Mouse (Mus musculus) forebrain, embryonic 10.5 days (tissue): Measurements from ENCODE around the gene Mprip. TPM values are rescaled to one million over a fixed set of nuclear protein-coding genes. Genes with fewer than 3 reads are reported as not detected.

ENCODE experiments used
- DNase-seq: peaks from one replicate; pipeline ENCODE4 v3.0.0-alpha.2; 2017; ENCODE audit warnings: low spot score; ENCODE audit errors: extremely low spot score
- H3K27ac ChIP-seq: fragments of 300-500 bp; sonication (generic); 2 replicates; pipeline ENCODE4 v1.5.1; 2016; ENCODE audit warnings: mild to moderate bottlenecking
- H3K27me3 ChIP-seq: fragments of 300-500 bp; sonication (generic); 2 replicates; pipeline ENCODE4 v1.6.1; 2016; ENCODE audit warnings: mild to moderate bottlenecking; ENCODE audit not compliant: poor library complexity, severe bottlenecking
- H3K36me3 ChIP-seq: fragments of 300-500 bp; sonication (generic); replicated peaks from 2 replicates; pipeline ENCODE4 v1.6.1; 2016; ENCODE audit warnings: mild to moderate bottlenecking, moderate library complexity
- H3K4me1 ChIP-seq: fragments of 300-500 bp; sonication (generic); 2 replicates; pipeline ENCODE4 v1.6.1; 2016
- H3K4me3 ChIP-seq: fragments of 300-500 bp; sonication (generic); 2 replicates; pipeline ENCODE4 v1.5.1; 2016; ENCODE audit warnings: mild to moderate bottlenecking, moderate library complexity
- H3K9me3 ChIP-seq: fragments of 300-500 bp; sonication (generic); 2 replicates; pipeline ENCODE4 v1.6.1; 2016; ENCODE audit warnings: mild to moderate bottlenecking, moderate library complexity
- WGBS: fragments of 180-500 bp; shearing (Covaris S2); methylation state at CpG from one replicate; pipeline ENCODE4 v1.1.7; 2016; 5-methylcytosine and 5-hydroxymethylcytosine counted together
- polyA plus RNA-seq: library from polyadenylated mRNA; unstranded; fragments of >200 nt; fragmentation: Nextera tagmentation; extraction: Ambion mirVana; gene quantifications from 2 replicates; pipeline ENCODE4 v1.2.1, GENCODE M21; 2016

Gene Mprip
- polyA plus RNA-seq, 1 experiment from 2014 or later, result 28.3 TPM

GRCm38 (mm10) chr11:59778874-59779223 lies 117.7 kb downstream of the Mprip start:
- H3K36me3 ChIP-seq, result peaks cover 49% of the 10 kb centered on the region

DNA sequence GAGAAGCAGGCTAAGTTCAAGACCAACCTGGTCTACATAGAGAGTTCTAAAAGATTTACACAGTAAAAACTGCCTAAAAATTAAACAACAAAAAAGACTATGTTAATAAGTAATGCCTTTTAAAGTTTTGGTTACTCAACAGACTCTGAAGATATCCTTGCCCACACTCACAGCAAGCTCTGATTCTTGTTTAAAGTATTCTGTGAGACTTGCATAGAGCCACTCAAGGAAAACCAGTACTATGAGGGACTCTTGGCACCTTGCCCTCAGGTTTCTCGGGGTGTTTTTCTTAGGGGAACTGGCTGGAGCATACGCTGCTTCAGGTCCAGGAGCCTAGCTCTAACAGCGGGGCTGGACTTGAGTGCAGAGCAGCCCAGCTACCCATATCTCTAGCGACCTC lies 118.3 kb downstream of the Mprip start:
- DNase-seq, result no peak
- Histone ChIP-seq H3K9me3 (no peaks in the 10 kb centered on the region), H3K36me3 (peaks cover 43% of the 10 kb centered on the region), H3K4me3 (no peak overlapping the region), H3K27ac (no peak overlapping the region), H3K4me1 (peaks cover 10% of the 10 kb centered on the region), H3K27me3 (no peaks in the 10 kb centered on the region)
- WGBS, result 86% methylated on average over 4 of the region's 4 CpGs

More at GRCm38 (mm10) chr11:59778874-59779223, 117.7 kb downstream of the Mprip start:
- H3K27ac ChIP-seq, result no peak overlapping the region
- DNase-seq, result no peak
- H3K27me3 ChIP-seq, result no peaks in the 10 kb centered on the region
- H3K9me3 ChIP-seq, result no peaks in the 10 kb centered on the region
- 73% methylated on average over 1 of the region's 1 CpGs for WGBS
- H3K4me3 ChIP-seq, result no peak overlapping the region
- H3K4me1 ChIP-seq, result peaks cover 7% of the 10 kb centered on the region

DNA sequence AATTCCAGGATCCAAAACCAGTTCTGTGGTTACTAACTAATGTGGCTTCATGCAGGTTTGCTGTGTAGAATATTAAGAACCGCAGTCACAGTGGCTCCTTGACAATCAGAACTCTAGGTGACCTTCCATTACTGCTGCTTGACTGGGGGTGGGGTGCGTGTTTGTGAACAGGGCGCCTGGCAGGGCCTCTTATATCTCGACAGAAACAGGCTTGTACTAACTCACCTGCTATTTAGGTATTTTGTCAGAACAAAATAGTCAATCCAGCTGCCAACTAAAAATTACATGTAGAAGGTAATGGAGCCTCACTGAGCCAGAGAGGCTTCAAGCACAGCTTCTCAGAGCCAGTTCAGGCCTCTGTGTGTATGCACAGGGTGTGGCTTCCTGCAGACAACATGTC lies 119.1 kb downstream of the Mprip start:
- H3K9me3 ChIP-seq, result no peaks in the 10 kb centered on the region
- no peak overlapping the region for H3K27ac ChIP-seq
- H3K36me3 ChIP-seq, result peaks cover 36% of the 10 kb centered on the region
- no peak overlapping the region for H3K4me3 ChIP-seq
- H3K27me3 ChIP-seq, result no peaks in the 10 kb centered on the region
- peaks cover 13% of the 10 kb centered on the region for H3K4me1 ChIP-seq
- 91% methylated on average over 4 of the region's 4 CpGs for WGBS
- DNase-seq, result no peak

DNA sequence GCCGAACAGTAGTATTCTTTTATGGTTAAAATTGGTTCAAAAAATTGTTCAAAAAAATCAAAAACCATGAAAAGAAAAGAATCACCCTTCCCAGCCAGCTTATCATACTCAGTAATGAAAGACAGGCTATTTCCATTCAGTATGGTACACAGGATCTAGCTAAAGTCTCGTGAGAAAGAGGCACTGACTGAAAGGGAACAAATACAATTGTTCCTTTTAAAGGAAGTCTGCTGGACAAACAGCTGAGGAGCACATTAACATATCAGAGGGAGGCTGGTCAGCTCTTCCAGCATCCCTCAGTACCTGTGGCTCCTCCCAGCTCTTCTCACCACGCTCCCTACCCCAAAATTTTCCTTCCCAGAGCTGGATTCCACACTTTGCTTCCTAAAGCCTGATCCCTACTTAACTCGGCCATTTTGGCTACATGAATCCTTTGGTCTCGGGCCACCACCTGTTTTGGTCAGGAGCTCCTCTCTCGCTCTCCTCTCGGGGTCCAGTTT lies 121.0 kb downstream of the Mprip start:
- Histone ChIP-seq H3K36me3 (peaks cover 17% of the 10 kb centered on the region), H3K4me3 (no peak overlapping the region), H3K9me3 (no peaks in the 10 kb centered on the region), H3K27me3 (peaks cover 12% of the 10 kb centered on the region), H3K4me1 (peaks cover 19% of the 10 kb centered on the region), H3K27ac (no peak overlapping the region)
- no peak for DNase-seq
- WGBS, result 70% methylated on average over 7 of the region's 7 CpGs

GRCm38 (mm10) chr11:59783591-59783990 lies 122.5 kb downstream of the Mprip start:
- 94% methylated on average over 6 of the region's 6 CpGs for WGBS
- H3K27ac ChIP-seq, result no peak overlapping the region
- no peak for DNase-seq
- H3K9me3 ChIP-seq, result no peaks in the 10 kb centered on the region
- H3K4me1 ChIP-seq, result peaks cover 25% of the 10 kb centered on the region
- H3K36me3 ChIP-seq, result peaks cover 4% of the 10 kb centered on the region
- no peak overlapping the region for H3K4me3 ChIP-seq
- peaks cover 23% of the 10 kb centered on the region for H3K27me3 ChIP-seq

- no peak for DNase-seq
- H3K36me3 ChIP-seq, result peaks cover 8% of the 10 kb centered on the region
- peak overlapping the region; percentile 78 for H3K27ac ChIP-seq
- H3K4me3 ChIP-seq, result peak overlapping the region; percentile 62
- peaks cover 25% of the 10 kb centered on the region for H3K4me1 ChIP-seq
- H3K9me3 ChIP-seq, result no peaks in the 10 kb centered on the region
- peaks cover 25% of the 10 kb centered on the region for H3K27me3 ChIP-seq
- 59% methylated on average over 15 of the region's 15 CpGs for WGBS
Observed at GRCm38 (mm10) chr11:59786444-59787198, 125.5 kb downstream of the Mprip start.

DNA sequence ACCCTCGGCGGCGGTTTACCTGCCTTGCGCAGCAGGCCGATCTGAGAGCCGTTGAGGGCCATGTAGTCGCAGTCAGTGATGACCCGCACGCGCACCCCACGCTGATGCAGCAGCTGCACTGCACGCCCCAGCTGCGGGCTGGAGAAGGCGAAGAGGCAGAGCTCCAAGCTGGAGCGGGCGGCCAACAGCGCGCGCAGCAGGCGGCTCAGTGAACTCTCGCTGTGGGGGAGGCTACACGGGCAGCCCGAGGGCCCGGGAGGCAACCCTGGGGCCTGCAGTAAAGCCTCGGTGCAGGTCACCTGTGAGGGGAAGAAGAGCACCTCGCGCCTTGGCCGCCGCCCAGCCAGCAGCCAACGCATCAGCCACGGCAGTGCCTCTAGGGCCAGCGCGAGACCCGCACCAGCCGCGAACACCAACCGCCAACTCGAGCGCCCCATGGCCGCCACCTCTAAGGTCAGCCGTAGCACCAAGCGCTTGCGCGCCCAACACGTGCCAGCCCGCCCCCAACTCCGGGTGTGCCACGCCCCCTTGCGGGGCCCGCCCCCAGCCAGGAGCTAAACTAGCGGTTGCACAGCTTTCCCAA lies 126.2 kb downstream of the Mprip start, which contains the start of gene Pld6:
Pld6 (minus strand) TSS at position 447 of the 583 bp plus-strand sequence.
- peak; percentile 69 for DNase-seq
- Histone ChIP-seq H3K9me3 (no peaks in the 10 kb centered on the region), H3K4me1 (peaks cover 19% of the 10 kb centered on the region), H3K27ac (peak within 1 kb of the TSS; percentile 78), H3K4me3 (peak within 1 kb of the TSS; percentile 62), H3K36me3 (peaks cover 15% of the 10 kb centered on the region), H3K27me3 (peaks cover 25% of the 10 kb centered on the region)
- WGBS, result under 1% methylated on average over 51 of the region's 51 CpGs

GRCm38 (mm10) chr11:59789311-59789710 lies 128.2 kb downstream of the Mprip start:
- no peak for DNase-seq
- H3K36me3 ChIP-seq, result peaks cover 35% of the 10 kb centered on the region
- no peak overlapping the region for H3K4me3 ChIP-seq
- 95% methylated on average over 1 of the region's 1 CpGs for WGBS
- H3K27me3 ChIP-seq, result peaks cover 25% of the 10 kb centered on the region
- peaks cover 16% of the 10 kb centered on the region for H3K4me1 ChIP-seq
- H3K27ac ChIP-seq, result no peak overlapping the region
- no peaks in the 10 kb centered on the region for H3K9me3 ChIP-seq

DNA sequence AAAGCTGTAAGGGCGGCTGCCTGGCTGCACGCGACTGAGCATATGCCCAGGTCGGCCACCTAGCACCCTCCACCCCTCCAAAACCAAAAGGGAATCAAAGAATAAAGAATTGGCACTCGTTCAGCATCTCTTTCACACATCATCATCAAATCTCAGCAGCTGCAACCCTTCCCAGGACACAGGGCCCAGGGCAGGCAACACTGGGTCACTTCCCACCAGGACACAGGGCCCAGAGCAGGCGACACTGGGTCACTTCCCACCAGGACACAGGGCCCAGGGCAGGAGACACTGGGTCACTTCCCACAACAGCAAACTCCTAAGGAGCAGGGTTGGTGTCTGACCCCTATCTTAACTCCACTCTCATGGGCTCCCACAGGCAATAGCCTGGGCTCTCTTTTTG lies 132.3 kb downstream of the Mprip start:
- Histone ChIP-seq H3K27ac (no peak overlapping the region), H3K4me3 (no peak overlapping the region), H3K27me3 (peaks cover 4% of the 10 kb centered on the region; the same call in 1 of the 2 replicates), H3K36me3 (peaks cover 76% of the 10 kb centered on the region), H3K9me3 (no peaks in the 10 kb centered on the region), H3K4me1 (no peaks in the 10 kb centered on the region)
- DNase-seq, result no peak
- 93% methylated on average over 6 of the region's 6 CpGs for WGBS

GRCm38 (mm10) chr11:59800412-59800811 lies 139.3 kb downstream of the Mprip start:
- DNase-seq, result no peak
- H3K27me3 ChIP-seq, result no peaks in the 10 kb centered on the region
- H3K4me1 ChIP-seq, result no peaks in the 10 kb centered on the region
- no peak overlapping the region for H3K27ac ChIP-seq
- H3K4me3 ChIP-seq, result no peak overlapping the region
- no peaks in the 10 kb centered on the region for H3K9me3 ChIP-seq
- 95% methylated on average over 10 of the region's 10 CpGs for WGBS
- peaks cover 100% of the 10 kb centered on the region for H3K36me3 ChIP-seq

- Histone ChIP-seq H3K9me3 (no peaks in the 10 kb centered on the region), H3K27me3 (no peaks in the 10 kb centered on the region), H3K4me3 (no peak overlapping the region), H3K4me1 (no peaks in the 10 kb centered on the region), H3K27ac (no peak overlapping the region), H3K36me3 (peaks cover 100% of the 10 kb centered on the region)
- 96% methylated on average over 8 of the region's 8 CpGs for WGBS
- no peak for DNase-seq
Observed at GRCm38 (mm10) chr11:59801881-59802280, 140.8 kb downstream of the Mprip start.

DNA sequence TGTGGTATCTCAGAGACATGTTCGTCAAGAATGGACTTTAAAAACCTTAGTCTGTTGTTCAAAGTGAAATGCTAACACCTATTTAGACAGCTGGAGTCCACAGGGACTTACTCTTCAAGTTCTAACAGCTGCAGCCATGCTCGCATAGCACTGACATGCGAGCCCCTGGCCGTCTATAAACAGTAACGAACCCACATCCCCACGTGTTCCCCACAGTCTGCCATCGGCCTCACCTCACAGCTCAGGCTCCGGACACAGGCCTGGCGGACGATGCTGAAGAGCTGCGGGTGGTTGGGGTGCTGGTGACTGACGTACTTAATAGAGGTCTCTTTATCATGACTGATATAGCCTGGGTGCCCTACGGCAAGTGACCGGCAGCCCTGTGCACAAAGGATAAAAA lies 142.4 kb downstream of the Mprip start:
- Histone ChIP-seq H3K27me3 (no peaks in the 10 kb centered on the region), H3K27ac (no peak overlapping the region), H3K9me3 (no peaks in the 10 kb centered on the region), H3K4me3 (no peak overlapping the region), H3K4me1 (peaks cover 5% of the 10 kb centered on the region), H3K36me3 (peaks cover 93% of the 10 kb centered on the region)
- DNase-seq, result no peak
- 94% methylated on average over 14 of the region's 14 CpGs for WGBS

GRCm38 (mm10) chr11:59804409-59805110 lies 143.5 kb downstream of the Mprip start:
- H3K9me3 ChIP-seq, result no peaks in the 10 kb centered on the region
- 93% methylated on average over 22 of the region's 22 CpGs for WGBS
- H3K27ac ChIP-seq, result no peak overlapping the region
- H3K4me1 ChIP-seq, result peaks cover 15% of the 10 kb centered on the region
- no peaks in the 10 kb centered on the region for H3K27me3 ChIP-seq
- no peak for DNase-seq
- H3K36me3 ChIP-seq, result peaks cover 82% of the 10 kb centered on the region
- no peak overlapping the region for H3K4me3 ChIP-seq
